ENCODE assay signal across 8 mouse cellular contexts in the genomic region with DNA sequence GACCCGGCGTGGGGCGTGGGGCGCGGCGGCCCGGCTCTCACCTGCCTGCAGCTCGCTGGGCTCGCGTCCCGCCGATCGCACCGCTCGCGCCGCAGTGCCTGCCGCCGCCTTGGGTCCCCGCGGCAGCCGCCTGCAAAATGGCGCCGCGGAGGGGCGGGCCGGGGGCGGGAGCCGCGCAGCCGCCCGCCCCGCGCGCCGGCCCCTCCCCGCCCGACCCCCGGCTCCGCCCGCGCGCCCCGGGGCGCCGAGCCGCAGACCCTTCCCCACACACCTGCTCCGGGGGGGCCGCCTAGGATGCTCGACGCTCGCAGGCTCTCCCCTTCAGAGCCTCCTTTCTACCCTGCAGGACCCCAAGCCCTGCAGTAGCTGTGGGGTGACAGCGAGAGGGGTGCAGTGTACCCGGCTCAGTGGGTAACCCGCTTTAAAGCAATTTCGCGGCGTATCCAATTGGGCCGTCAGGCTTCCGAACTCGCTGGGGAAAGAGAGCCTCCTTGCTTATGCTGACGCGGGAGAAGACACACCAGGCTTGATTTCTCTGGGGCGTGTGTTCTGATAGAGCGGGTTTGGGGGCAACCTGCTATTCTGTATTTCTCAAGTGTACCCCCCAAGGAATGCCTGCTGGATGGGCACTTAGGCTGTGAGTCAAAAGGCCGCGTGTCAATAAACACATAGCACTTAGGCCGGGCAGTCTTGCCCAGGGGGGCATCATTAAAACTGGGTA. TPM values are rescaled to one million over a fixed set of nuclear protein-coding genes. Genes with fewer than 3 reads are reported as not detected.
DNase-seq lines count a peak whose midpoint lies in the region; ATAC-seq and TF ChIP-seq lines count a peak whose summit lies in the region.

Gene Slc23a2 (minus strand): TSS at position 138 of the 721 bp plus-strand sequence.

- H3K36me3 ChIP-seq in heart, embryonic 15.5 days: no peaks in the 10 kb centered on the region

- TF ChIP-seq POLR2A in embryonic fibroblast, embryonic 13.5 days (IDR thresholded peaks at IDR 0.05; ENCODE audit: low read depth, low read length): peak; percentile 69
- TF ChIP-seq POLR2A in lung, adult 2 months (IDR thresholded peaks at IDR 0.05; ENCODE audit: borderline replicate concordance, extremely low read depth, low read depth, low read length): no peak; the same call in 1 of the 2 replicates

- peaks cover 4% of the 10 kb centered on the region; the same call in 1 of the 2 replicates for H3K27me3 ChIP-seq in heart, embryonic 15.5 days

- DNase-seq in ES-CJ7 (ENCODE audit: low read depth, low spot score): peak; percentile 46
- DNase-seq in adrenal gland, postnatal 14 days: peak; percentile 78
- peak; percentile 42 to 80 for DNase-seq in kidney, postnatal 36 days
- peak; percentile 50 for DNase-seq in lung, adult 2 months
- DNase-seq in urinary bladder, postnatal 36 days (ENCODE audit: low spot score in 2 of 2): peak; percentile 29 to 42

- H3K9ac ChIP-seq in heart, embryonic 15.5 days: peak within 1 kb of the TSS; percentile 87

- peak; percentile 84 for ATAC-seq in heart, embryonic 15.5 days (replicated peaks; ENCODE audit: insufficient number of reproducible peaks, insufficient read depth, low FRiP score, low read depth)
- ATAC-seq in neutrophil, adult 5-6 weeks (ENCODE audit: extremely low read depth, insufficient number of reproducible peaks, low FRiP score, poor library complexity, severe bottlenecking): 0 out of 2 replicates have a peak, but pooled peaks have one; percentile 16

- no peak for TF ChIP-seq CTCF in embryonic fibroblast, embryonic 13.5 days (IDR thresholded peaks at IDR 0.05; ENCODE audit: borderline replicate concordance, insufficient read depth, low read length)
- TF ChIP-seq CTCF in lung, adult 2 months (IDR thresholded peaks at IDR 0.05; ENCODE audit: insufficient read depth, low read length): no peak

- H3K27ac ChIP-seq in embryonic fibroblast, embryonic 13.5 days (ENCODE audit: insufficient read depth, low read length): no peak within 1 kb of the TSS
- H3K27ac ChIP-seq in heart, embryonic 15.5 days: peak within 1 kb of the TSS; percentile 29; the same call in 1 of the 2 replicates

- H3K4me1 ChIP-seq in embryonic fibroblast, embryonic 13.5 days (ENCODE audit: control insufficient read depth, insufficient read depth, low read length): no peaks in the 10 kb centered on the region
- peaks cover 10% of the 10 kb centered on the region for H3K4me1 ChIP-seq in heart, embryonic 15.5 days (replicated peaks)
- H3K4me1 ChIP-seq in lung, adult 2 months (ENCODE audit: control insufficient read depth, insufficient read depth, low read length): peaks cover 7% of the 10 kb centered on the region

- H3K4me3 ChIP-seq in embryonic fibroblast, embryonic 13.5 days (ENCODE audit: insufficient read depth, low read length): peak within 1 kb of the TSS; percentile 89
- H3K4me3 ChIP-seq in heart, embryonic 15.5 days: peak within 1 kb of the TSS; percentile 96
- H3K4me3 ChIP-seq in lung, adult 2 months (replicated peaks; ENCODE audit: extremely low read depth, low read depth, low read length): peak within 1 kb of the TSS; percentile 81

- peak within 1 kb of the TSS; percentile 93 for H3K4me2 ChIP-seq in heart, embryonic 15.5 days

- WGBS in heart, embryonic 15.5 days: 1% methylated on average over 48 of the region's 68 CpGs
- 1% methylated on average over 52 of the region's 68 CpGs for WGBS in lung, adult 2 months

- H3K9me3 ChIP-seq in heart, embryonic 15.5 days (replicated peaks): no peaks in the 10 kb centered on the region

RNA-seq across cellular contexts. Expression of gene Slc23a2, which starts in this region (rescaled TPM):
- 82.8 and 109 TPM in 2 replicates for total RNA-seq in adrenal gland, postnatal 14 days (2021)
- 18.1 and 21.8 TPM in 2 replicates for polyA plus RNA-seq in embryonic fibroblast, embryonic 13.5 days (2011; ENCODE audit: insufficient read length, low read depth, missing spikeins)
- 7.8 and 11.1 TPM in 2 replicates for polyA plus RNA-seq in heart, embryonic 15.5 days (2015; fragmentation: Nextera tagmentation; extraction: Ambion mirVana)
- 82.2 and 83.1 TPM in 2 replicates for polyA plus RNA-seq in lung, adult 2 months (2012; rRNA removed)
- total RNA-seq in neutrophil, adult 5-6 weeks (2017): 16.5 and 19.6 TPM in 2 replicates
